ENCODE assay signal across 21 mouse cellular contexts in genomic region chr12:116628992-116629391, GRCm38 (mm10).
DNase-seq lines count a peak whose midpoint lies in the region; ATAC-seq and TF ChIP-seq lines count a peak whose summit lies in the region.
"Had no signal": no experiment of that assay in that cellular context is flagged by ENCODE, and none has a peak within 500 bp of the region (broad histone marks: within the 10 kb centered on the region; RNA-seq: fewer than 3 reads in every experiment).

No protein-coding gene starts in this region.

- 84% methylated on average over 3 of the region's 3 CpGs for WGBS in heart, adult 2 months
- WGBS in lung, postnatal 0 days, result 74% methylated on average over 3 of the region's 3 CpGs
- 80% methylated on average over 3 of the region's 3 CpGs for WGBS in kidney, embryonic 16.5 days

- intact Hi-C loops in heart, adult 2 months (cut with DNase I), result loop anchor here (10.0 kb wide), 1 partner anchor 696 kb away; no protein-coding TSS in a partner anchor

- no peak overlapping the region for H3K4me3 ChIP-seq in heart, adult 2 months
- H3K4me3 ChIP-seq in lung, postnatal 0 days (ENCODE audit: low read depth, low read length), result no peak overlapping the region
- H3K4me3 ChIP-seq in kidney, embryonic 16.5 days (ENCODE audit: low read length), result no peak overlapping the region

- H3K9me3 ChIP-seq in lung, postnatal 0 days (ENCODE audit: low read length), result no peaks in the 10 kb centered on the region
- H3K9me3 ChIP-seq in kidney, embryonic 16.5 days (ENCODE audit: low read length), result no peaks in the 10 kb centered on the region

- no peaks in the 10 kb centered on the region; the same call in 1 of the 2 replicates for H3K27me3 ChIP-seq in heart, adult 2 months (ENCODE audit: control insufficient read depth, insufficient read depth, low read length)
- H3K27me3 ChIP-seq in lung, postnatal 0 days (replicated peaks; ENCODE audit: insufficient read depth, low read length), result no peaks in the 10 kb centered on the region
- no peaks in the 10 kb centered on the region; the same call in 1 of the 2 replicates for H3K27me3 ChIP-seq in kidney, embryonic 16.5 days (ENCODE audit: insufficient read depth, low read length)
- H3K27me3 ChIP-seq: Patski had no signal

- H3K36me3 ChIP-seq in heart, adult 2 months (ENCODE audit: control insufficient read depth, insufficient read depth, low read length), result no peaks in the 10 kb centered on the region
- H3K36me3 ChIP-seq in lung, postnatal 0 days (ENCODE audit: insufficient read depth, low read length), result no peaks in the 10 kb centered on the region
- no peaks in the 10 kb centered on the region for H3K36me3 ChIP-seq in kidney, embryonic 16.5 days (ENCODE audit: insufficient read depth, low read length)
- H3K36me3 ChIP-seq: G1E had no signal

- no peak overlapping the region for H3K27ac ChIP-seq in heart, adult 2 months
- no peak overlapping the region for H3K27ac ChIP-seq in lung, postnatal 0 days (ENCODE audit: low read length)
- no peak overlapping the region for H3K27ac ChIP-seq in kidney, embryonic 16.5 days (ENCODE audit: low read length)

- no peak for TF ChIP-seq EP300 in heart, adult 2 months (IDR thresholded peaks at IDR 0.05; ENCODE audit: insufficient read depth, low read depth, low read length)
- no peak for TF ChIP-seq EP300 in lung, postnatal 0 days (IDR thresholded peaks at IDR 0.05)

- ATAC-seq in common myeloid progenitor, adult 5-6 weeks (replicated peaks; ENCODE audit: low read depth, poor library complexity, severe bottlenecking), result peak; percentile 57
- ATAC-seq in lung, postnatal 0 days, result no peak
- no peak for ATAC-seq in kidney, embryonic 16.5 days (ENCODE audit: low FRiP score, low TSS enrichment)
- ATAC-seq: activated CD4-positive, CD25-positive, alpha-beta regulatory T cell, adult 4 months; CD4-positive, CD25-positive, alpha-beta regulatory T cell, adult 4 months; Patski had no signal

- H3K4me1 ChIP-seq in heart, adult 2 months (ENCODE audit: control insufficient read depth, insufficient read depth, low read length), result no peaks in the 10 kb centered on the region; the same call in 1 of the 2 replicates
- no peaks in the 10 kb centered on the region for H3K4me1 ChIP-seq in lung, postnatal 0 days (ENCODE audit: insufficient read depth, low read depth, low read length)
- H3K4me1 ChIP-seq in kidney, embryonic 16.5 days (ENCODE audit: insufficient read depth, low read length), result no peaks in the 10 kb centered on the region

- H3K79me2 ChIP-seq in heart, adult 2 months (replicated peaks; ENCODE audit: control insufficient read depth, insufficient read depth, low read length), result no peaks in the 10 kb centered on the region

- TF ChIP-seq CTCF in heart, adult 2 months (IDR thresholded peaks at IDR 0.05), result no peak
- TF ChIP-seq CTCF in lung, postnatal 0 days (IDR thresholded peaks at IDR 0.05), result no peak

- peak; percentile 35 for DNase-seq in heart, adult 11 months
- DNase-seq in heart, adult 2 months, result no peak
- peak; percentile 52 for DNase-seq in 416B (ENCODE audit: low read depth)
- DNase-seq in lung, postnatal 0 days (ENCODE audit: low spot score), result no peak
- DNase-seq: adrenal gland, adult 2 months; adrenal gland, adult 8-10 months; adrenal gland, postnatal 10 days; adrenal gland, postnatal 14 days; adrenal gland, postnatal 25 days; adrenal gland, postnatal 36 days; B cell, adult 2 months; cerebellum, adult 11 months; cerebellum, adult 11-12 months; cerebellum, adult 18-20 months; cerebellum, adult 2 months had no signal

- no peak overlapping the region for H3K4me2 ChIP-seq in lung, postnatal 0 days (replicated peaks; ENCODE audit: low read depth, low read length)
- H3K4me2 ChIP-seq in kidney, embryonic 16.5 days (replicated peaks; ENCODE audit: low read depth, low read length), result no peak overlapping the region

- TF ChIP-seq POLR2A in heart, adult 2 months (IDR thresholded peaks at IDR 0.05; ENCODE audit: insufficient read depth, low read depth, low read length), result no peak

- H3K9ac ChIP-seq in heart, adult 2 months (ENCODE audit: low read depth, low read length), result no peak overlapping the region
- no peak overlapping the region for H3K9ac ChIP-seq in lung, postnatal 0 days (replicated peaks; ENCODE audit: low read depth)
- H3K9ac ChIP-seq in kidney, embryonic 16.5 days (replicated peaks; ENCODE audit: low read length), result no peak overlapping the region

Comparison
In these comparisons a context has a peak if more than half of its experiments do, and no peak if none do; other contexts are left out.
1. DNase-seq: peak in heart, adult 11 months (single experiment) and 416B (single experiment); none in heart, adult 2 months (0 of 2) and lung, postnatal 0 days (single experiment).